Mouse (Mus musculus) gastrocnemius, postnatal 25 days (tissue): Measurements from ENCODE around the gene Blm. TPM values are rescaled to one million over a fixed set of nuclear protein-coding genes. Genes with fewer than 3 reads are reported as not detected.

Source experiments
- DNase-seq: peaks from one replicate; pipeline ENCODE4 v3.0.0; 2022
- total RNA-seq, 2 experiments: library from RNA; stranded (reverse); gene quantifications; 1 replicate in 1 of 2; 2 replicates in 1 of 2; pipeline ENCODE4 v1.2.3; 2021

The Blm gene
- total RNA-seq, 2 experiments from 2014 or later = 0.94 to 1.3 TPM

DNA sequence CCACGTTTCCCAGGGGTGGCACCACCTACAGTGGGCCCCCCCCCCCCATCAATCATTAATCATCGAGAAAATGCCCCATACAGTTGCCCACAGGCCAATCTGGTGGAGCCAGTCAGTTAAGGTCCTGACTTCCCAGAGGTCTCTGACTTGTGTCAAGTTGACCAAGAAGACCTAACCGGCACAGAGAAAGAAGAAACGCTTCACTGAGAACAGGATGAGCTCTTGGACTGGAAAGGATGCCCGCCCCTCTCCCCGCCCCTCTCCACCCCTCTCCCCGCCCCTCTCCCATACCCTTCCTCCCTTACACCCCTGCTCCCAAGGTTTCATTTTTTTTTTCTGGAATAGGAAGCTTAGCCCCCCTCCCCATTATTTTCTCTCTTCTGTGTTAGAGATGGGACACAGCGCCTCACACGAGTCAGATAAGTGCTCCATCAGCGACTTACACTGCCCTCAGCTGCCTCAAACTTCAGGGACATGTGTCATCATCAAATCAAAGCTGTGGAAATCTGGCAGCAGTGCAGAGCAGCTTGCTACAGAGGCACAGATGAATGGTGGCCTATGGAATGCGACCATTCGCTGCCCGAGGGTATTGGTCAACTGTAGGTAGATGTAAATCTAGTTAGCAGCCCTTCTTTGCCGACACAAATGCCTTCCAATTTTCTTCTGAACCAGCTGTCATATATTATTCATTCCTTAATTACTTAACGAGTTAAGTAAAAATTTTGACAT lies 95.7 kb downstream of the Blm start:
- DNase-seq = no peak

DNA sequence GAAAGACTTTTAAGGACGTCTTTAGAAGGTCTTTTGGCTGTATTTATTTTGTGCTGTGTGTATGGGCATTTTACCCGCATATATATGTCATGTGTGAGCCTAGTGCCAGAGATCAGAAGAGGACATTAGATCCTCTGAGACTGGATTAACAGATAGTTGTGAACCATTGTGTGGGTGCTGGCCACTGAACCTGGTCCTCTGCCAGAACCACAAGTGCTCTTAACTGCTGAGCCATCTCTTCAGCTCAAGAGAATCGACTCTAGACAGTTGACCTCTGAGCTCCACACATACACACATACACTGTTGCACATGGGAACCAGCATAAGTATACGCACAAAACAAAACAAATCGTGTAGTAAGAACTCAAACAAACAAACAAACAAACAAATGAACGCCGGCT lies 98.3 kb downstream of the Blm start:
- DNase-seq = no peak

DNA sequence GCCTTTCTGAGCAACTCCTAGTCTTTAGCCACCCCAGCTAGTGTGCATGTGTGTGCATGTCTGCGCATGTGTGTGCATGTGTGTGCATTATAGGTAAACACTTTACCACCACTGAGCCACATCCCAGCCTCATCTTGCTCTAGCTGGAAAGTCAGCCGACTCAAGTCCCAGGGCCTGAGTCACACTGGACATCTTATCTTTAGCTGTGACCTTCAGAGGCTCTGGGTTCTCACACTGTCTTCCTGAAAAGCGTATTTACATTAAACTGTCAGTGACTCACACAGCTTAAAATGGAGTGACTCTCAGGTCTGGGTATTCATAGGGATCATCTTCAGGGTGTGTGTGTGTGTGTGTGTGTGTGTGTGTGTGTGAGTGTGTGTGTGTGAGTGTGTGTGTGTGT lies 99.3 kb downstream of the Blm start:
- DNase-seq = no peak

- DNase-seq = no peak
Observed at GRCm38 (mm10) chr7:80429661-80430060, 105.3 kb downstream of the Blm start.

DNA sequence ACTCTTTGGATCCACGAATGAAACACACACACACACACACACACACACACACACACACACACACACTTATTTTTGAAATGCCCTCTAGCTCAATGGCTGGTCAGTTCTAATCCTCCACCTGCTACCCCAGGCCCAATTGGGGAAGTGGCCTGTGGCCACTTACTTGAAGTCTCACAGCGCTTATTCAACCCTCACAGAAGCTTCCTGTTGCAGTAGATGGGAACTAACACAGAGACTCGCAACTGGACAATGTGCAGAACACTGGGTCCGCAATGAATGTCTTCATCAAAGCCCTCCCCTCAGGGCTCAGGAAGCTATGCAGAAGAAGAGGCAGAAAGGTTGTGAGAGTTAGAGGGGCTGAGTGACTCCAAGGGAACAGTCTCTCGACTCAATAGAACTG lies 107.2 kb downstream of the Blm start:
- DNase-seq = no peak

DNA sequence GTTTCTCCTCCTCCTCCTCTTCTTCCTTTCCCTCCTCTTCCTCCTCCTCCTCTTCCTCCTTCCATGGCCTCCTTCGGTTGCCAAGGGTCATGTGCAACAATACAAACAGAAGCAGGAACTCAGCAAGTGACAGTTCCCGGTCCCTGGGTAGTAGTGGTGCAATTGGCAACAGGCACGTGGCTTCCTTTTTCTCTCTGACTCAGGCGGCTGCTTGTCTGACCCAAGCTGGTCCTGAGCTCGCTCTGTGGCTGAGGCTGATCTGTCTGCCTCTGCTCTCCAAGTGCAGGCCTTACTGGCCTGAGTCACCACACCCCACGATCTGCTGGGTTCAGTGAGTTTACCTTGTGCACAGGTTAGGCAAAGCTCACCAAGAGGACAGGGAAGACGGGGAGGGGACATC lies 108.6 kb downstream of the Blm start:
- DNase-seq = no peak

GRCm38 (mm10) chr7:80424722-80425121 lies 110.2 kb downstream of the Blm start:
- no peak for DNase-seq

- no peak for DNase-seq
Observed at GRCm38 (mm10) chr7:80422759-80423480, 112.0 kb downstream of the Blm start.

GRCm38 (mm10) chr7:80421576-80421975 lies 113.3 kb downstream of the Blm start:
- no peak for DNase-seq

- no peak for DNase-seq
Observed at GRCm38 (mm10) chr7:80420586-80420985, 114.3 kb downstream of the Blm start.

DNA sequence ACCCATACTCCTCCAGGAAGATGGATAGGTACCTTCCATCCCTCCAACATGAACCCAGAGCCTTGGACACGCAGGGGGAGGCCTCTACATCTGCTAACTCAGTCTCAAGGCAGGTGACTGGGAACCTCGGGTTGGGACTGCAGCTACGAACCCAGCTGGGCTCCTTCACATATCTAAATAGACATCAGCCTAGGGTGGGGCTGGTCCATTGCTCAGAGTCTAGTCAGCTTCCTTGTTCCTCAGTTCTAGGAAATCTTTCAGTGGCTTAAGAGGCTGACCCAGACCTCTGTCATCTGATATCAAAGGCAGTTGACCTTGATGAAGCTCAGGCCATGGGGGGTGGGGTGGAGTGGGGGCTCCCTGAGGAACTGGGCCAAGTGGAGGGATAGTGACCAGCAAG lies 115.6 kb downstream of the Blm start:
- DNase-seq = no peak

- DNase-seq = no peak
Observed at GRCm38 (mm10) chr7:80418036-80418435, 116.9 kb downstream of the Blm start.

GRCm38 (mm10) chr7:80417601-80418000 lies 117.3 kb downstream of the Blm start:
- no peak for DNase-seq

DNA sequence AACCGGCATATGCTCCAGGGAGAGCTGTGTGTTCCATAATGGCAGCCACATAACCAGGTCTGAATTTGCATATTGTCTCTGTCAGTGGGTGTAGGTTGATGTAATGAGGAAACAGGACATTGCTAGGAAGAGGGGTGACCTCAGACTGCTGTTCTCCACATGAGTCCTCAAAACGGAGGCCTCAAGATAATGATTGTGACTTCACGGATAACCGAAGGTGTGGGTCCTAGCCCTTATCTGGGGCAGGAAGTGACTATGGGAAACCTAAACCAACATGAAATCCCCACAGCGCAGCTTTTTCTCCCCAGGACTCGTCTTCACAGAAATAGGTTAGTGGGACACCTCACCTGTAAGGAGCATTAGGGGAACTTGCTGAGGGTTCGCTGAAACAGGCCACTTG lies 118.0 kb downstream of the Blm start:
- no peak for DNase-seq

DNA sequence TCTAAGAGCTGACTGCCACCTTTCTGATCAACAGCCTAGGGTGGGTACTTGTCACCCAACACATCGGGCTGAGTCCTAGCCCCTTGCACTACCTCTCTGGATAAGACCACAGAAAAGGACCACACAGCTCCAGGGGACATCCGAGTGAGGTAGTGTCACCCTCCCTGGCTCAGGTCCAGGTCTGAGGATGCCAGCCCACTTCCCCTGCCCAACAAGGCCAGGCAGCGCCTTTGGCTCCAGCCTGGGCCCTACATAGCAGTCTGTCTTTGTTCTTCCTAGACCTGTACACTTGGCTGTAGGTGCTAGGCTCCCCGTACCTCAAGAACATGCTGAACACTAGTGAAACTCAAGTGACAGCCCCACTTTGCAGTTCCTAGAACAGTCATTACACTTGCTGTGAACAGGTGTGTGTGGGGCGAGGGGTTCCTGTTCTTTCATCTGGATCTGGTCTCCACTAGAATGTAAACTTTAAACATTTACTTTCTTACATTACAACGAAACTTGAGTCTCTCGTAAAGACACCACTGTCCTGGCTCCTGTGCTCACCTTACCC lies 120.5 kb downstream of the Blm start:
- DNase-seq = no peak

DNA sequence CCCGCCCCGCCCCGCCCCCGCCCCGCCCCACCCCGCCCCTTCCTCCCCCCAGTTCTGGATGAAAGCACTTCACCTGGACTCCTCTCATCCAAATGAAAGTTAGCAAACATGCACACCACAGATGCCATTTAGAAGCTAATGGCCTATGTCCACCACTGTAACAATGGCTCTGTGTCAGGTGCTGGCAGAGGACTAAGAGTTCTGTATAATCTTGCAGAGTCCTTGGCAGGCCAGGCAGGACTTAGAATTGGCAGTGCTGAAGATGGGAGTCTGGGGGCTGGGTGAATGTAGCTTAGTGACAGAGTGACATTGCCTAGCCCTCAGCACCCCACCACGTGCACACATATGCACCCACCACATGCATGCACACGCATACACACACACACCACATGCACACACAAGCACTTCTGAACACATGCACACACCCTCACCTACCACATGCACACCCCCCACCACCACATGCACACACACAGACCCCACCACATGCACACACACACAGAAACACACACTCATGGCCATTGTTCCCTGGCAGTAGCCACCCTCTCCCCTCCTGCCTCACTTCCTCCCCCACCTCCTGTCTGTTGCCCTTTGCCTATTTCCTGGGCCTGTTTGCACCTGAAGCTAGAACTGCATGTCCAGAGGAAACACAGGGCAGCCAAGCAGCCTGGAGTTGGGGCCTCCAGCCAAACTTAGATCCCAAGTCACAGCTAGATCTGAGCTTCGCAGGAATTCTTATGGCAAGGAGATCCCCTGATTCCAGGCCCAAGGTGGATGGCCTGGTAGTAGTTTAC lies 121.2 kb downstream of the Blm start:
- no peak for DNase-seq

GRCm38 (mm10) chr7:80412781-80413180 lies 122.1 kb downstream of the Blm start:
- no peak for DNase-seq

- DNase-seq = no peak
Observed at GRCm38 (mm10) chr7:80412279-80412678, 122.6 kb downstream of the Blm start.

GRCm38 (mm10) chr7:80410380-80410779 lies 124.5 kb downstream of the Blm start:
- DNase-seq = no peak

DNA sequence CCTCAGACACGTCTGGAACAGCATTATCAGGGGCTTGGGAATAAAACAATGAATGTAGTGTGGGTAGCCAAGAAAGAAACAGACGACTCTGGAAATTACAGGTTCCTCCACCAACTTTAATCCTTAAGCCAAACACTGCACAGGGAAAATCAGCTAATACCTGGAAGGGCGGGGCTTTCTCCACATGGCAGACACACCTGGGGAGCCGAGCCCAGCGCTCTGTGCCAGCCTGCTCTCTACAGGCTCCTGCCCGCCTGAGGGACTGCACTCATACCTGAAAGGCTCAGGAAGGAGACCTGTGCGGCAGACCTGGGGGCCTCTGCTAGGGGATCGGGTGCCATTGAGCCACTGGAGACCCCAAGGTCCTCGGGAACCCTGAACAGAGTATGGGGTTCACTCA lies 127.2 kb downstream of the Blm start:
- no peak for DNase-seq

GRCm38 (mm10) chr7:80406186-80406585 lies 128.7 kb downstream of the Blm start:
- no peak for DNase-seq

- no peak for DNase-seq
Observed at GRCm38 (mm10) chr7:80405188-80405695, 129.7 kb downstream of the Blm start, which contains the start of gene Furin. Furin (minus strand) TSS chr7:80405436.
